ENCODE assay signal across 11 mouse cellular contexts in genomic region chr3:146782548-146782947, GRCm38 (mm10). TPM values are rescaled to one million over a fixed set of nuclear protein-coding genes. Genes with fewer than 3 reads are reported as not detected.
DNase-seq lines count a peak whose midpoint lies in the region; ATAC-seq and TF ChIP-seq lines count a peak whose summit lies in the region.
"Had no signal": no experiment of that assay in that cellular context is flagged by ENCODE, and none has a peak within 500 bp of the region (broad histone marks: within the 10 kb centered on the region; RNA-seq: fewer than 3 reads in every experiment).

No protein-coding gene starts in this region.

- no peaks in the 10 kb centered on the region for H3K9me3 ChIP-seq in heart, embryonic 16.5 days (replicated peaks; ENCODE audit: control insufficient read depth, low read length)
- H3K9me3 ChIP-seq: embryonic facial prominence, embryonic 15.5 days; stomach, embryonic 15.5 days had no signal

- no peak overlapping the region for H3K4me2 ChIP-seq in heart, embryonic 16.5 days (ENCODE audit: low read depth, low read length)
- H3K4me2 ChIP-seq: embryonic facial prominence, embryonic 15.5 days; stomach, embryonic 15.5 days had no signal

- no peaks in the 10 kb centered on the region for H3K27me3 ChIP-seq in heart, embryonic 16.5 days (ENCODE audit: control insufficient read depth, insufficient read depth, low read length)
- H3K27me3 ChIP-seq: embryonic facial prominence, embryonic 15.5 days; stomach, embryonic 15.5 days had no signal

- peak; percentile 70 for ATAC-seq in heart, embryonic 16.5 days (replicated peaks; ENCODE audit: extremely low read depth, insufficient read depth, low FRiP score)

- intact Hi-C loops in heart, postnatal 25 days (cut with DNase I), result loop anchor here (2.0 to 5.0 kb wide), 2 partner anchors 218 to 440 kb away; no protein-coding TSS in a partner anchor
- intact Hi-C loops in left cerebral cortex, adult 2 months (cut with DNase I), result loop anchor here (2.0 kb wide), 2 partner anchors 218 to 596 kb away; no protein-coding TSS in a partner anchor

- no peak; the same call in none of the 2 replicates for TF ChIP-seq CTCF in left cerebral cortex, adult 2 months (IDR thresholded peaks at IDR 0.05)

- peak overlapping the region; percentile 10 for H3K27ac ChIP-seq in heart, embryonic 16.5 days (ENCODE audit: low read length)
- no peak overlapping the region for H3K27ac ChIP-seq in left cerebral cortex, adult 2 months
- H3K27ac ChIP-seq: embryonic facial prominence, embryonic 15.5 days; stomach, embryonic 15.5 days had no signal

- DNase-seq in heart, postnatal 25 days (ENCODE audit: low spot score), result no peak
- DNase-seq in 416B (ENCODE audit: low read depth), result peak; percentile 57
- DNase-seq in brain, adult 2 months (ENCODE audit: low read depth, low spot score), result peak; percentile 64
- DNase-seq in kidney, postnatal 14 days, result peak; percentile 20
- DNase-seq in adrenal gland, postnatal 25 days, result no peak
- no peak for DNase-seq in left cerebral cortex, adult 2 months (ENCODE audit: extremely low spot score in 1 of 2, low spot score in 2 of 2)
- DNase-seq in gastrocnemius, postnatal 4 days (ENCODE audit: low spot score in 2 of 2), result no peak
- DNase-seq: heart, postnatal 36 days had no signal

- H3K9ac ChIP-seq in heart, embryonic 16.5 days (ENCODE audit: low read length), result no peak overlapping the region
- H3K9ac ChIP-seq: embryonic facial prominence, embryonic 15.5 days; stomach, embryonic 15.5 days had no signal

- H3K36me3 ChIP-seq in heart, embryonic 16.5 days (ENCODE audit: control insufficient read depth, insufficient read depth), result no peaks in the 10 kb centered on the region
- H3K36me3 ChIP-seq: embryonic facial prominence, embryonic 15.5 days; stomach, embryonic 15.5 days had no signal

- H3K4me1 ChIP-seq in heart, embryonic 16.5 days (ENCODE audit: control insufficient read depth, insufficient read depth, low read length), result peaks cover 20% of the 10 kb centered on the region

- 31% methylated on average over 6 of the region's 6 CpGs for WGBS in heart, embryonic 16.5 days

- no peak overlapping the region for H3K4me3 ChIP-seq in heart, embryonic 16.5 days (ENCODE audit: low read length)
- H3K4me3 ChIP-seq in left cerebral cortex, adult 2 months, result no peak overlapping the region
- H3K4me3 ChIP-seq: embryonic facial prominence, embryonic 15.5 days; stomach, embryonic 15.5 days had no signal

RNA-seq across cellular contexts. Expression of gene Prkacb, which starts 30.2 kb away (rescaled TPM):
- polyA plus RNA-seq in heart, embryonic 16.5 days (2015; fragmentation: Nextera tagmentation; extraction: Ambion mirVana), result 52.6 and 53.5 TPM in 2 replicates
- total RNA-seq in heart, postnatal 25 days (2021), result 10 to 100 TPM; 61.9 to 64.4 TPM
- 78.9 and 124 TPM in 2 replicates for total RNA-seq in adrenal gland, postnatal 25 days (2021)
- 100 to 1,000 TPM; 425 to 476 TPM for total RNA-seq in left cerebral cortex, adult 2 months (2021)
- total RNA-seq in gastrocnemius, postnatal 4 days (2021), result 10 to 100 TPM; 72.9 to 76.0 TPM

Comparison
In these comparisons a context has a peak if more than half of its experiments do, and no peak if none do; other contexts are left out.
1. DNase-seq: peak in 416B (single experiment), brain, adult 2 months (single experiment) and kidney, postnatal 14 days (single experiment); none in heart, postnatal 25 days (single experiment), adrenal gland, postnatal 25 days (single experiment), left cerebral cortex, adult 2 months (0 of 2) and gastrocnemius, postnatal 4 days (0 of 2).